Mouse (Mus musculus) kidney, adult 9 months (tissue): ENCODE measurements around the gene Kdf1.

Experiments
- DNase-seq: peaks from one replicate; pipeline ENCODE4 v3.0.0; 2022

Gene Kdf1

GRCm38 (mm10) chr4:133559846-133560245 is 41.1 kb downstream of the Kdf1 start:
- no peak for DNase-seq

- DNase-seq, result no peak
These were observed 42.9 kb downstream of the Kdf1 start for GRCm38 (mm10) chr4:133561622-133562021.

DNA sequence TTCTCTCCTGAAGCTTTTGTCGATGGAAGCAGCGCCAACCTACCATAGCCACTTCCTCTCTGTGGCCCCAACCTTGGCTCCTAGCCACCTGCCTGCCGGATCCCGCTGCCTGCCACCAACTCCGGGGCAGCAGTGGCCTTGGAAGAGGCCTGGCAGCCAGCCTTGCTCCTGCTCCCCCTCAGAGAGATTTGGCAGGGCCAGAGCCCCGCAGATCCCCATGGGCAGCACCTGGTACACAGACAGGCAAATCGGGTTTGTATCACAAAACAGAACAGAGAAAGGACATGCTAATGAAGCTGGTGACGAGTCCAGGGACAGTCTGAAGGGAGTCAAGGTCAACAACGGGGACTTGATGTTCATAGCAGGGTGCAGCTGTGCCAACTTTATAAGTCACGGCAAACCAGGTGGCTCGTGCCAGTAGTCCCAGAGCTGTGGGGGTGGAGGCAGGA is 44.4 kb downstream of the Kdf1 start:
- peak; percentile 80 for DNase-seq

- peak; percentile 31 for DNase-seq
These were observed 48.5 kb downstream of the Kdf1 start for GRCm38 (mm10) chr4:133567251-133567650.

DNA sequence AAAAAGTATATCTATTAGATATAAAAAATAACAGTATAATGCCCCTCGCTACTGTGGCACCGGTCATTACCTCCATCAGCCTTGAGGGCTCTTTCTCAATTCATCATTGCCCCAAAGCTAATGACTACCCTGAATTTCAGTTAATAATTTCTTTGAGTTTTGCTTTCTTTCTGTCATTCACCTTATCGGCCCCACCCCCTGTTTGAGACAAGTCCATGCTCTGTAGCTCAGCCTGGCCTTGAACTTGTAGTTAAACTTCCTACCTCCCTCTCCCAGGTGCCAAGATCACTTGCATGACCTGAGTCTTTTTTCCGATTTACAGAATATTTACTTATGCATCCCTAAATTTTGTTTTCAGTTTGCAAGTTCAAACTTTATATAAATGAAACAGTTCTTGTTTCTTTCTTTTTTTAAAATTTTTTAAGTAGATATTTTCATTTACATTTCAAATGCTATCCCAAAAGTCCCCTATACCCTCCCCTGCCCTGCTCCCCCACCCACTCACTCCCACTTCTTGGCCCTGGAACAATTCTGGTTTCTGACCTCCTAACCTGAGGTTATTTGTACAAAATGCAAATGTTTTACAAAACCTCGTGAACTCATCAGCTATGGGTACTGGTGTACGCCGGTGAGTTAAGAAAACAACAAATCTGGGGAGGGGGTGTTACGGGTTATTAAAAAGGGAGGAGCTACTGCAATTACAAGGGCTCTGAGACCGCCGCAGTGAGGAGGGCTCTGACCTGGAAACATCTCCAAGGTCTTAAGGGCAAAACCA is 50.7 kb downstream of the Kdf1 start:
- DNase-seq, result peak; percentile 79

DNA sequence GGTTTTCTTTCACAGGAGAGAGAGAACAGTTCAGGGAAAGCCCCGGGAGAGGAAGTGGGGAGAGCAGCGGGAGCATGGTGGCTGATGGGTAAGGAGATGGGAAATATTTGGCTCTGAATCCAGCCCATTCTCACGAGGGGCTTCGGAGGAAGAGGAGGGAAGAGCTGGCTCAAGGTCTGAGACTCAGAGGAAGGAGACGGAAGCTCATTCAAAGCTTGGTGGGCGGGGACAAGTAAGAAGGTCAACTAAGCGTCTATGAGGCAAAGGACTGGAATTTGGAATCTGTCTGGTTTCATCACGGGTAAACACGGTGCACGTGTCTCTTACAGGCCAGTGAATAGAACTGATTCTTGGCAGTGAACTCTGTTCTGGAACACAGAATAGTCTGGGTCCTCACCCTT is 51.3 kb downstream of the Kdf1 start:
- DNase-seq, result peak; percentile 93

DNA sequence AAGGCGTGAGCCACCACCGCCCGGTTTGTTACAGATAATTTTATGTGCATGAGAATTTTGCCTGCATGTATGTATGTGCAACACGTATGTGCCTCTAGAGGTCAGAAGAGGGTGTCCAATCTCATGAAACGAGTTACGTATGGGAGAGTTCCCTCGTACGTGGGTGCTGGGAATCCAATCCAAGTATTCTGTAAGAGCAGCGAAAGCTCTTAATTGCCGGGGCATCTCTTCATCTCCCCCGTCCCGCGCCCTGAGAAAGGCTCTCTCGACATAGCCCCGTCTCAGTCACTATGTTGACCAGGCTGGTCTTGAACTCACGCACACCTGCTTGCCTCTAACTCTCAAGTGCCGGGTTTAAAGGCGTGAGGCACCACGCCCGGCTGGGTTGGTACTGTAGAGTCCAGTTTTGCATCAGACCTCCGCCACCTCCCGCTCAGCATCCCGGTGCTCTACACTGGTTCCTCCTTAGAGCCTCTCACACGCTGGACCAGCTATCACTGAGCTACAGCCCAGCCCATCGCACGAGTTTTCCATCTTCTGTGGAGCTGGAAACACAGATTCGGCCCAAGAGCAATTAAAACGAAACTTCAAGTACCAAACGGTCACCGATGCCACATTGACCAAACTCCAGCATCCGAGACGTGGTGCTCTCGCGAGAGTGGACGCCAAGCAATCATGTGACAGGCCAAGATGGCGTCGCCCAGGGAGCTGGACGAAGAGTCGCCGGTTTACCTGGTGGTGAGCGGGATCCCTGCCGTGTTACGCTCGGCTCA is 55.5 kb downstream of the Kdf1 start, which contains the start of gene Gpatch3:
TSS of gene Gpatch3 (plus strand) at position 676 of the 773 bp plus-strand sequence.
- peak; percentile 95 for DNase-seq

DNA sequence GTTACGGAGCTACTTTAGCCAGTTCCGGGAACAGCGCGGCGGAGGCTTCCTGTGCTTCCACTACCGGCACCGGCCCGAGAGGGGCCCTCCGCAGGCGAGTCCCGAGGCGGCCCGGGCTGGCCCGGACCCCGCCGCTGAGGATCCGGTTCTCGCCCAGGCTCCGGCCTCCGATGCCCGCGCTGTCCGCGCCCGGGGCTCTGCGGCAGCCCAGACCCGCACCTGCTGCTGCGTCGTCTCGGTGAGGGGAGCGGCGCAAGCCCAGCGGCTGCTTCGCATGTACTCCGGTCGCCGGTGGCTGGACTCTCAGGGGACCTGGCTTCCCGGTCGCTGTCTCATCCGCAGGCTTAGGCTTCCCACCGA is 56.1 kb downstream of the Kdf1 start:
- DNase-seq, result no peak

DNA sequence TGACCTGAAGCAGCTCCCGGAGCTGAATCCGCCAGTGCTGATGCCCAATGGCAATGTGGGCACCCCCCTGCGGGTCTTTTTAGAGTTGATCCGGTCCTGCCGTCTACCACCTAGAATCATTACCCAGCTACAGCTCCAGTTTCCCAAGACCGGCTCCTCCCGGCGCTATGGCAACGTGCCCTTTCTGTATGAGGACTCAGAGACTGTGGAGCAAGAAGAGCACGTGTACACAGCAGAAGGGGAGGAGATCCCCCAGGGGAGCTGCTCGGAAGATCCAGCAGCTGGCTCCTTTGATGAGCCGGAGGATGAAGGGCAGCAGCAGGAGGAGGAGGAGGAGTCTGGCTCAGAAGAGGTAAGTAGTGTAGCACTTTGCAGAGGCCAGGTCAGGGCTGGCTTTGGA is 59.2 kb downstream of the Kdf1 start:
- DNase-seq, result no peak
